Mouse (Mus musculus): ENCODE measurements at regions not wholly inside any gene's neighbourhood (a gene's known extent, or its start where the extent isn't known, plus 50 kb on each side); places are given as distances from the start of the nearest gene placed in this dataset.

DNA sequence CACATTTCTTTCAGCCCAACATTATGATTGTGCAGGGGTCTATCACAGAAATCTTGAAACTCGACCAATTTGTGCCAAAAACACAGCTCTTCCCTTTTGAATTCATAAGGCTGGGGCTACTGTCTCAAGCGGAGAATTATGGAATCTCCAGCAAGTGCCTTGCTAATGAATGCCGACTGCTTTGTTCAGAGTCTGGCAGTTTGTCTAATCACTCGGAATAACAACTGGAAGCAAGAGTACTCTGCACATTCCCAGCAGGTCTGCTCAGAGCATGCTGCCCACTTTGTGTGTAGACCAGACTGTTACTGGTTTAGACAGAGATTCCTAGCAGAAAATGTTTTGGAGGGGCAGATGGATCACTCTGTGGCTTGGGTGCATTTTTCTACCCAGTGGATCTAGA lies 237.1 kb upstream of the F930015N05Rik start:
- H3K9ac ChIP-seq (replicated peaks; ENCODE audit: low read length): no peak overlapping the region
- WGBS: 75% methylated on average over 4 of the region's 4 CpGs
- ATAC-seq (ENCODE audit: low FRiP score, low TSS enrichment) (no peak), DNase-seq (no peak)
- H3K36me3 ChIP-seq (ENCODE audit: control insufficient read depth, insufficient read depth, low read length): no peaks in the 10 kb centered on the region
- peaks cover 4% of the 10 kb centered on the region; the same call in 1 of the 2 replicates for H3K9me3 ChIP-seq (ENCODE audit: control insufficient read depth, low read length)
- H3K27ac ChIP-seq (replicated peaks; ENCODE audit: low read depth, low read length): no peak overlapping the region
- H3K4me1 ChIP-seq (ENCODE audit: control insufficient read depth, insufficient read depth, low read length): no peaks in the 10 kb centered on the region
- no peaks in the 10 kb centered on the region for H3K27me3 ChIP-seq (ENCODE audit: control insufficient read depth, insufficient read depth, low read length)
- H3K4me2 ChIP-seq (ENCODE audit: low read length): no peak overlapping the region
- no peak overlapping the region for H3K4me3 ChIP-seq (replicated peaks; ENCODE audit: low read depth, low read length)

DNA sequence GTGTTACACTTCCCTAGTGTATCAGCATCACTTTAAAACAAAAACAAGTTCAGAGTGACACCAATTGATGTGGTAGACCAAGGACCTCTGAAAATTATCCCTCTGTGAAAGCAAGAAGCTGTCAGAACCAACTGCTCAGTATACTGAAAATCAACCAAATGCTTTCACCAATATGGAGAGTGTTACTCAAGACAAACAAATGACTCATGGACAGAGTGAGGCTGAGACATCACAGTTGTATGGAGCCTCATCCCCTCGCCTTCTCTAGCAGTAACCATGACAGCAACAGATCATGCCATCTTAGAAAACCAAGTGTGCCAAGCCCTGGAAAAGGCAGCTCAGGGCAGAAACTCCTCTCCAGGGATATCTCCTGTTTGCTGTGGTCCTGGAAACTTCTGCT lies 267.3 kb upstream of the F930015N05Rik start:
- H3K9ac ChIP-seq (replicated peaks; ENCODE audit: low read length): no peak overlapping the region

DNA sequence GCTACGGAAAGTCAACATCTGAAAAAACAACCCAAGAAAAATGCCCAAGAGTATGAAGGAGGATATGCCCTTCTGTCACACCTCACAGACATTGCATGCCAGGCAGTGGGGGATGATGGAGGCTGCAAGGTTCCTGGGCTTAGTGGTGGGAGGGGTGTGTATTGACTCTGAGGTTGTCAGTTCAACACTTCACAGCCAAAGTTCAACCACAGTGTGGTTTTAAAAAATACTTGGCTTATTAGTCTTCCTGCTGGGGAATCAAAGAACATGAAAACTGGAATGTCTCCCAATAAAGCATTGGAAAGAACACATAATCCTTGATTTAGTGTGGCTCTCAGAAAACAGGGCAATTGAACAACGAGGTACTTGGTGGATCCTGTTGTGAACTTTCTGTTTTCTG lies 267.0 kb upstream of the Elac2 start:
- no peak overlapping the region for H3K27ac ChIP-seq (replicated peaks; ENCODE audit: low read depth, low read length)

More for the DNA sequence above, 267.3 kb upstream of the F930015N05Rik start:
- Histone ChIP-seq H3K4me1 (ENCODE audit: control insufficient read depth, insufficient read depth, low read length) (no peaks in the 10 kb centered on the region), H3K4me3 (replicated peaks; ENCODE audit: low read depth, low read length) (no peak overlapping the region), H3K4me2 (ENCODE audit: low read length) (no peak overlapping the region), H3K36me3 (ENCODE audit: control insufficient read depth, insufficient read depth, low read length) (no peaks in the 10 kb centered on the region), H3K27me3 (ENCODE audit: control insufficient read depth, insufficient read depth, low read length) (no peaks in the 10 kb centered on the region), H3K9me3 (ENCODE audit: control insufficient read depth, low read length) (no peaks in the 10 kb centered on the region), H3K27ac (replicated peaks; ENCODE audit: low read depth, low read length) (no peak overlapping the region)
- DNase-seq (no peak), ATAC-seq (ENCODE audit: low FRiP score, low TSS enrichment) (no peak)
- WGBS: 70% methylated on average over 1 of the region's 1 CpGs

DNA sequence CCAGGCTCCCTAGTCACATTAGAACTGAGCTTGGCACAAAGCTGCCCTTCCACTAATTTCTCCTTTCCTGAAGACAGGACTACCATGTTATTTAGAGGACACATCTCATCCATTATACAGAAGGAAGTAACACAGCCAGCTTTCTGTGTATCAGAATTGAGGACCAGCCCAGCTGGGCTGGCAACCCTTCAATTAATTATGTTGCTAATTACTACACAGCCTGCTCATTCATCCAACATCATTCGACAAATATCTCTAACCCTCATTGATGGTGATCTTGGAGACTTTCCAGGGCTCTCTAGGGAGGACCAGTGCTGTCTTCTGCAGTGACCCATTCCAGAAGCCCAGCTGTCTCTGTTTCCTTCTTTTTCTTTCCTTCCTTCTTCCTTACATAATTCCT lies 263.7 kb upstream of the Elac2 start:
- H3K36me3 ChIP-seq (ENCODE audit: control insufficient read depth, insufficient read depth, low read length): no peaks in the 10 kb centered on the region
- no peak overlapping the region for H3K27ac ChIP-seq (replicated peaks; ENCODE audit: low read depth, low read length)
- H3K4me3 ChIP-seq (replicated peaks; ENCODE audit: low read depth, low read length): no peak overlapping the region
- no peaks in the 10 kb centered on the region for H3K4me1 ChIP-seq (ENCODE audit: control insufficient read depth, insufficient read depth, low read length)
- ATAC-seq (ENCODE audit: low FRiP score, low TSS enrichment): no peak
- no peaks in the 10 kb centered on the region for H3K9me3 ChIP-seq (ENCODE audit: control insufficient read depth, low read length)
- H3K4me2 ChIP-seq (ENCODE audit: low read length): no peak overlapping the region
- 63% methylated on average over 1 of the region's 1 CpGs for WGBS
- DNase-seq: peak; percentile 38
- H3K9ac ChIP-seq (replicated peaks; ENCODE audit: low read length): no peak overlapping the region
- H3K27me3 ChIP-seq (ENCODE audit: control insufficient read depth, insufficient read depth, low read length): no peaks in the 10 kb centered on the region

More for the DNA sequence above, 267.0 kb upstream of the Elac2 start:
- WGBS: 84% methylated on average over 2 of the region's 2 CpGs
- Histone ChIP-seq H3K9ac (replicated peaks; ENCODE audit: low read length) (no peak overlapping the region), H3K9me3 (ENCODE audit: control insufficient read depth, low read length) (no peaks in the 10 kb centered on the region), H3K27me3 (ENCODE audit: control insufficient read depth, insufficient read depth, low read length) (no peaks in the 10 kb centered on the region), H3K4me1 (ENCODE audit: control insufficient read depth, insufficient read depth, low read length) (no peaks in the 10 kb centered on the region), H3K4me2 (ENCODE audit: low read length) (no peak overlapping the region), H3K36me3 (ENCODE audit: control insufficient read depth, insufficient read depth, low read length) (no peaks in the 10 kb centered on the region), H3K4me3 (replicated peaks; ENCODE audit: low read depth, low read length) (no peak overlapping the region)
- DNase-seq (no peak), ATAC-seq (ENCODE audit: low FRiP score, low TSS enrichment) (no peak)

- DNase-seq: peak; percentile 90
- Histone ChIP-seq H3K9me3 (ENCODE audit: control insufficient read depth, low read length) (no peaks in the 10 kb centered on the region), H3K36me3 (ENCODE audit: control insufficient read depth, insufficient read depth, low read length) (no peaks in the 10 kb centered on the region), H3K27me3 (ENCODE audit: control insufficient read depth, insufficient read depth, low read length) (no peaks in the 10 kb centered on the region), H3K4me2 (ENCODE audit: low read length) (no peak overlapping the region), H3K4me3 (replicated peaks; ENCODE audit: low read depth, low read length) (no peak overlapping the region), H3K9ac (replicated peaks; ENCODE audit: low read length) (no peak overlapping the region), H3K4me1 (ENCODE audit: control insufficient read depth, insufficient read depth, low read length) (no peaks in the 10 kb centered on the region), H3K27ac (replicated peaks; ENCODE audit: low read depth, low read length) (no peak overlapping the region)
- no peak for ATAC-seq (ENCODE audit: low FRiP score, low TSS enrichment)
- WGBS: 15% methylated on average over 5 of the region's 5 CpGs
Measured at GRCm38 (mm10) chr11:64718316-64719085, 260.3 kb upstream of the Elac2 start.

GRCm38 (mm10) chr11:64726249-64726648 lies 252.6 kb upstream of the Elac2 start:
- no peak for DNase-seq
- no peaks in the 10 kb centered on the region for H3K9me3 ChIP-seq (ENCODE audit: control insufficient read depth, low read length)
- no peak for ATAC-seq (ENCODE audit: low FRiP score, low TSS enrichment)
- no peak overlapping the region for H3K27ac ChIP-seq (replicated peaks; ENCODE audit: low read depth, low read length)
- no peaks in the 10 kb centered on the region for H3K4me1 ChIP-seq (ENCODE audit: control insufficient read depth, insufficient read depth, low read length)
- no peak overlapping the region for H3K4me2 ChIP-seq (ENCODE audit: low read length)
- no peak overlapping the region for H3K9ac ChIP-seq (replicated peaks; ENCODE audit: low read length)
- no peaks in the 10 kb centered on the region for H3K27me3 ChIP-seq (ENCODE audit: control insufficient read depth, insufficient read depth, low read length)
- 93% methylated on average over 5 of the region's 5 CpGs for WGBS
- H3K36me3 ChIP-seq (ENCODE audit: control insufficient read depth, insufficient read depth, low read length): no peaks in the 10 kb centered on the region
- H3K4me3 ChIP-seq (replicated peaks; ENCODE audit: low read depth, low read length): no peak overlapping the region

DNA sequence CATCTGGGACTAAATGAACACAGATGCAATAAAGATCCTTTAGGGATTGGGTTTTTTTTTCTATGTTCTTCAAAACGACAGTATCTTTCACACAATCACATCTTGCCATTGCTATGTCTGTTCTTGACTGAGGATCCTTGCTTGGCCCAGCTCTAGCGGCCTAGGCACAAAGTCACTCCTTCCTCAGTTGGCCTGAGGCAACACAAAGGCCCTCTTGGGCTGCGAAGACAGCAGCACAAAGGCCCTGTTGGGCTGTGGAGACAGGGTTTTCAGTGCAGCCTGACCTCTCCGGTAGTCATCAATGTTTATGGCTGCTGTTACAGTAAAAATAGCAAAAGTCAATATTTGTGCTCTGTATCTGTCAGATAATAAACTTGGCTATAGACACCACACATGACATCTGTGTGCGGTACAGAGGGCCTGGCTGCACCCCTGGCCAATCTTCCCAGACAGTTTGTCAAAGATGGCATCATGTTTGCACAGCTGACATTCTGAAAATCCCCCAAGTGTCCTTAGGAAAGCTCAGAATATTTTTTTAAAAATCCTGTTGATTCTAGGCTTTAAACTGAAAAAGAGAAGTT lies 250.9 kb upstream of the Elac2 start:
- Histone ChIP-seq H3K27me3 (ENCODE audit: control insufficient read depth, insufficient read depth, low read length) (no peaks in the 10 kb centered on the region), H3K36me3 (ENCODE audit: control insufficient read depth, insufficient read depth, low read length) (no peaks in the 10 kb centered on the region), H3K9ac (replicated peaks; ENCODE audit: low read length) (no peak overlapping the region), H3K4me1 (ENCODE audit: control insufficient read depth, insufficient read depth, low read length) (no peaks in the 10 kb centered on the region), H3K27ac (replicated peaks; ENCODE audit: low read depth, low read length) (no peak overlapping the region), H3K4me2 (ENCODE audit: low read length) (no peak overlapping the region), H3K9me3 (ENCODE audit: control insufficient read depth, low read length) (no peaks in the 10 kb centered on the region), H3K4me3 (replicated peaks; ENCODE audit: low read depth, low read length) (no peak overlapping the region)
- 81% methylated on average over 5 of the region's 5 CpGs for WGBS
- DNase-seq (no peak), ATAC-seq (ENCODE audit: low FRiP score, low TSS enrichment) (no peak)

DNA sequence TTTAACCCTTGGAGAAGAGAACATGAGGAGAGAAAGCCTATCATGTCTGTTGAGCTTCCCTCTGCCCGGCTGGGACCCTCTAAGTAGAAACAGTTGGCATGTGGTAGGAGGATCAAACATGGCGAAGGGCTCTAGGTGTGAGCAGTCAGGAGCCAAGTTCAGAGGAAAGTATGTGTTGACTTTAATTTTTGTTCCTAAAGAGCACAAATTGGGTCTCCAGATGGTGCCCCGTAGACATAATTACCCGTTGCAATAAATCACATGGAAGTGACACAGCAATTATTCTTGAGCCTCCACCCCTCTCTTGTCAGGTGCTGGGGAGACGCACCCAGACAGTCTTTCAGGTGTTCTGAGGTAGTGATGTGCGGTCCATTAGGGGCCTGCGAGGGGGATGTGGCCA lies 239.9 kb upstream of the Elac2 start:
- DNase-seq (no peak), ATAC-seq (ENCODE audit: low FRiP score, low TSS enrichment) (no peak)
- H3K36me3 ChIP-seq (ENCODE audit: control insufficient read depth, insufficient read depth, low read length): no peaks in the 10 kb centered on the region
- no peak overlapping the region for H3K4me2 ChIP-seq (ENCODE audit: low read length)
- no peaks in the 10 kb centered on the region for H3K9me3 ChIP-seq (ENCODE audit: control insufficient read depth, low read length)
- no peaks in the 10 kb centered on the region for H3K4me1 ChIP-seq (ENCODE audit: control insufficient read depth, insufficient read depth, low read length)
- no peak overlapping the region for H3K27ac ChIP-seq (replicated peaks; ENCODE audit: low read depth, low read length)
- WGBS: 83% methylated on average over 7 of the region's 7 CpGs
- no peak overlapping the region for H3K9ac ChIP-seq (replicated peaks; ENCODE audit: low read length)
- no peaks in the 10 kb centered on the region for H3K27me3 ChIP-seq (ENCODE audit: control insufficient read depth, insufficient read depth, low read length)
- no peak overlapping the region for H3K4me3 ChIP-seq (replicated peaks; ENCODE audit: low read depth, low read length)

GRCm38 (mm10) chr11:64743753-64744152 lies 235.1 kb upstream of the Elac2 start:
- H3K27me3 ChIP-seq (ENCODE audit: control insufficient read depth, insufficient read depth, low read length): no peaks in the 10 kb centered on the region
- ATAC-seq (ENCODE audit: low FRiP score, low TSS enrichment): no peak
- WGBS: 66% methylated on average over 4 of the region's 4 CpGs

More at GRCm38 (mm10) chr11:64743753-64744152, 235.1 kb upstream of the Elac2 start:
- no peaks in the 10 kb centered on the region for H3K4me1 ChIP-seq (ENCODE audit: control insufficient read depth, insufficient read depth, low read length)
- H3K9me3 ChIP-seq (ENCODE audit: control insufficient read depth, low read length): no peaks in the 10 kb centered on the region
- no peak for DNase-seq
- H3K4me2 ChIP-seq (ENCODE audit: low read length): no peak overlapping the region
- H3K27ac ChIP-seq (replicated peaks; ENCODE audit: low read depth, low read length): no peak overlapping the region
- no peak overlapping the region for H3K9ac ChIP-seq (replicated peaks; ENCODE audit: low read length)
- H3K4me3 ChIP-seq (replicated peaks; ENCODE audit: low read depth, low read length): no peak overlapping the region
- H3K36me3 ChIP-seq (ENCODE audit: control insufficient read depth, insufficient read depth, low read length): no peaks in the 10 kb centered on the region
